ENCODE assay signal across 11 mouse cellular contexts in the genomic region with DNA sequence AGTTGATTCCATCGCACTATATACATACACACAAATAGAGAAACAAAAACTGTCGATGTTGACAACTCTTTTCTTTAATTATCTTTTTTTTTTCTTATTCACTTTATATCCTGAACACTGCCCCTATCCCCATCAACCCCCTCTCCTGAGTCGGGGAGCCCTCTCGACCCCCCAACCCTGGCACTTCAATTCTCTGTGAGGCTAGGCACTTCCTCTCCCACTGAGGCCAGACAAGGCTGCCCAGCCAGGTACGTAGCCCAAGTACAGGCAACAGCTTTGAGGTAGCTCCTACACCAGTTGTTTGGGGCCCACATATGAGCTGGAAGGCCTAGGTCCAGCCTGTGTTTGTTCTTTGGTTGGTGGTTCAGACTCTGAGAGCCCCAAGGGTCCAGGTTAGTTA. TPM values are rescaled to one million over a fixed set of nuclear protein-coding genes. Genes with fewer than 3 reads are reported as not detected.
DNase-seq lines count a peak whose midpoint lies in the region; ATAC-seq and TF ChIP-seq lines count a peak whose summit lies in the region.
"Had no signal": no experiment of that assay in that cellular context is flagged by ENCODE, and none has a peak within 500 bp of the region (broad histone marks: within the 10 kb centered on the region; RNA-seq: fewer than 3 reads in every experiment).

No protein-coding gene starts in this region.

- intact Hi-C loops in gastrocnemius, adult 2 months (cut with DNase I) = no loop called here
- intact Hi-C loops in left cerebral cortex, postnatal 36 days (cut with DNase I) = loop anchor here (2.0 kb wide), 1 partner anchor 43 kb away; a partner anchor contains a TSS

- H3K36me3 ChIP-seq in megakaryocyte, embryonic 14.5 days (replicated peaks; ENCODE audit: low read length) = peaks cover 21% of the 10 kb centered on the region
- no peaks in the 10 kb centered on the region for H3K36me3 ChIP-seq in limb, embryonic 11.5 days (ENCODE audit: control insufficient read depth, insufficient read depth, low read length)
- no peaks in the 10 kb centered on the region for H3K36me3 ChIP-seq in neural tube, embryonic 14.5 days (ENCODE audit: control insufficient read depth, insufficient read depth, low read length)

- no peak overlapping the region for H3K9ac ChIP-seq in limb, embryonic 11.5 days (ENCODE audit: low read length)
- no peak overlapping the region for H3K9ac ChIP-seq in neural tube, embryonic 14.5 days (replicated peaks; ENCODE audit: low read depth, low read length)

- H3K4me1 ChIP-seq in megakaryocyte, embryonic 14.5 days = peaks cover 23% of the 10 kb centered on the region
- no peaks in the 10 kb centered on the region for H3K4me1 ChIP-seq in limb, embryonic 11.5 days (ENCODE audit: control insufficient read depth, insufficient read depth, low read length)
- H3K4me1 ChIP-seq in neural tube, embryonic 14.5 days (ENCODE audit: control insufficient read depth, insufficient read depth, low read length) = no peaks in the 10 kb centered on the region

- DNase-seq in gastrocnemius, adult 2 months = no peak
- no peak for DNase-seq in gastrocnemius, adult 18-20 months (ENCODE audit: low spot score)
- no peak for DNase-seq in limb, embryonic 11.5 days (ENCODE audit: low spot score)
- no peak for DNase-seq in left cerebral cortex, postnatal 36 days (ENCODE audit: low spot score in 2 of 2)
- DNase-seq in kidney, postnatal 4 days = no peak

- H3K9me3 ChIP-seq in megakaryocyte, embryonic 14.5 days = no peaks in the 10 kb centered on the region
- no peaks in the 10 kb centered on the region for H3K9me3 ChIP-seq in limb, embryonic 11.5 days (ENCODE audit: control insufficient read depth, low read length)
- no peaks in the 10 kb centered on the region for H3K9me3 ChIP-seq in neural tube, embryonic 14.5 days (ENCODE audit: control insufficient read depth, low read length)

- H3K27me3 ChIP-seq in megakaryocyte, embryonic 14.5 days (replicated peaks) = no peaks in the 10 kb centered on the region
- H3K27me3 ChIP-seq in limb, embryonic 11.5 days (ENCODE audit: control insufficient read depth, insufficient read depth, low read length) = no peaks in the 10 kb centered on the region
- no peaks in the 10 kb centered on the region for H3K27me3 ChIP-seq in neural tube, embryonic 14.5 days (ENCODE audit: control insufficient read depth, insufficient read depth, low read length)

- 82% methylated on average over 5 of the region's 5 CpGs for WGBS in limb, embryonic 11.5 days
- 82% methylated on average over 5 of the region's 5 CpGs for WGBS in neural tube, embryonic 14.5 days

- no peak for ATAC-seq in megakaryocyte, adult 5-6 weeks (ENCODE audit: poor library complexity, severe bottlenecking)
- no peak for ATAC-seq in limb, embryonic 11.5 days (ENCODE audit: insufficient number of reproducible peaks, low FRiP score, low TSS enrichment, low read depth)
- ATAC-seq in neural tube, embryonic 14.5 days (ENCODE audit: low read depth) = no peak

- H3K4me2 ChIP-seq in limb, embryonic 11.5 days (ENCODE audit: low read depth, severe bottlenecking) = 0 out of 2 replicates have a peak overlapping the region, but pooled peaks have one; percentile 70
- peak overlapping the region; percentile 79; the same call in 1 of the 2 replicates for H3K4me2 ChIP-seq in neural tube, embryonic 14.5 days (ENCODE audit: low read depth, low read length)

- peak overlapping the region; percentile 92 for H3K4me3 ChIP-seq in gastrocnemius, adult 2 months
- H3K4me3 ChIP-seq in megakaryocyte, embryonic 14.5 days (replicated peaks) = peak overlapping the region; percentile 14
- no peak overlapping the region for H3K4me3 ChIP-seq in limb, embryonic 11.5 days (ENCODE audit: low read depth, low read length)
- H3K4me3 ChIP-seq in neural tube, embryonic 14.5 days (ENCODE audit: low read depth, low read length) = no peak overlapping the region

- H3K27ac ChIP-seq in gastrocnemius, adult 2 months = no peak overlapping the region; the same call in 1 of the 2 replicates
- no peak overlapping the region for H3K27ac ChIP-seq in limb, embryonic 11.5 days (replicated peaks; ENCODE audit: low read depth, low read length)
- H3K27ac ChIP-seq in neural tube, embryonic 14.5 days (ENCODE audit: low read depth, low read length) = no peak overlapping the region

- no peak for TF ChIP-seq CTCF in gastrocnemius, adult 2 months (IDR thresholded peaks at IDR 0.05)

RNA-seq across cellular contexts. Expression of a gene that starts 0.7 kb away (rescaled TPM):
- total RNA-seq in gastrocnemius, adult 2 months (2021) = 10 to 100 TPM in 1 of 2 experiments, 1 to 10 TPM in 1; 9.8 to 19.1 TPM
- total RNA-seq in gastrocnemius, adult 18-20 months (2021) = 10 to 100 TPM in 1 of 2 experiments, 1 to 10 TPM in 1; 9.0 to 10.7 TPM
- polyA plus RNA-seq in megakaryocyte, embryonic 14.5 days (2012; ENCODE audit: insufficient read depth, low replicate concordance) = not detected in 2 replicates
- total RNA-seq in megakaryocyte, adult 5-6 weeks (2015) = 0.80 and 3.2 TPM in 2 replicates
- total RNA-seq in megakaryocyte, adult 5-6 weeks (2017) = 2.2 and 2.3 TPM in 2 replicates
- polyA plus RNA-seq in limb, embryonic 11.5 days (2014; fragmentation: Nextera tagmentation; extraction: Ambion mirVana) = 22.0 and 25.0 TPM in 2 replicates
- polyA plus RNA-seq in neural tube, embryonic 14.5 days (2014; fragmentation: Nextera tagmentation; extraction: Ambion mirVana) = 17.0 and 19.3 TPM in 2 replicates
- total RNA-seq in left cerebral cortex, postnatal 36 days (2021) = 10 to 100 TPM; 42.1 to 44.2 TPM

RNA-seq across cellular contexts. Expression of a gene that starts 36.5 kb away (rescaled TPM):
- not detected for total RNA-seq in gastrocnemius, adult 2 months (2021)
- not detected for total RNA-seq in gastrocnemius, adult 18-20 months (2021)
- polyA plus RNA-seq in megakaryocyte, embryonic 14.5 days (2012; ENCODE audit: insufficient read depth, low replicate concordance) = not detected in 2 replicates
- total RNA-seq in megakaryocyte, adult 5-6 weeks (2015) = not detected in 2 replicates
- not detected in 2 replicates for total RNA-seq in megakaryocyte, adult 5-6 weeks (2017)
- not detected in 2 replicates for polyA plus RNA-seq in limb, embryonic 11.5 days (2014; fragmentation: Nextera tagmentation; extraction: Ambion mirVana)
- polyA plus RNA-seq in neural tube, embryonic 14.5 days (2014; fragmentation: Nextera tagmentation; extraction: Ambion mirVana) = 0.33 TPM in 1 of 2 replicates, not detected in the other
- under 1 TPM in 1 of 2 experiments, not detected in 1; 0.79 TPM for total RNA-seq in left cerebral cortex, postnatal 36 days (2021)
- total RNA-seq: heart, postnatal 10 days had no signal
- polyA plus RNA-seq: lung, embryonic 16.5 days; spleen, adult 2 months had no signal

RNA-seq across cellular contexts. Expression of a gene that starts 43.9 kb away (rescaled TPM):
- total RNA-seq in gastrocnemius, adult 2 months (2021) = 1 to 10 TPM; 7.0 to 8.5 TPM
- 1 to 10 TPM; 6.6 to 7.7 TPM for total RNA-seq in gastrocnemius, adult 18-20 months (2021)
- polyA plus RNA-seq in megakaryocyte, embryonic 14.5 days (2012; ENCODE audit: insufficient read depth, low replicate concordance) = 1.5 TPM in 1 of 2 replicates, not detected in the other
- total RNA-seq in megakaryocyte, adult 5-6 weeks (2015) = 14.2 and 14.8 TPM in 2 replicates
- 15.8 and 17.6 TPM in 2 replicates for total RNA-seq in megakaryocyte, adult 5-6 weeks (2017)
- polyA plus RNA-seq in limb, embryonic 11.5 days (2014; fragmentation: Nextera tagmentation; extraction: Ambion mirVana) = 34.2 and 40.7 TPM in 2 replicates
- polyA plus RNA-seq in neural tube, embryonic 14.5 days (2014; fragmentation: Nextera tagmentation; extraction: Ambion mirVana) = 21.7 and 23.4 TPM in 2 replicates
- total RNA-seq in left cerebral cortex, postnatal 36 days (2021) = 10 to 100 TPM in 1 of 2 experiments, 1 to 10 TPM in 1; 9.0 to 12.0 TPM

RNA-seq across cellular contexts. Expression of a gene that starts 58.2 kb away (rescaled TPM):
- total RNA-seq in gastrocnemius, adult 2 months (2021) = not detected
- total RNA-seq in gastrocnemius, adult 18-20 months (2021) = not detected
- not detected in 2 replicates for polyA plus RNA-seq in megakaryocyte, embryonic 14.5 days (2012; ENCODE audit: insufficient read depth, low replicate concordance)
- not detected in 2 replicates for total RNA-seq in megakaryocyte, adult 5-6 weeks (2015)
- not detected in 2 replicates for total RNA-seq in megakaryocyte, adult 5-6 weeks (2017)
- polyA plus RNA-seq in limb, embryonic 11.5 days (2014; fragmentation: Nextera tagmentation; extraction: Ambion mirVana) = 0.47 and 0.60 TPM in 2 replicates
- polyA plus RNA-seq in neural tube, embryonic 14.5 days (2014; fragmentation: Nextera tagmentation; extraction: Ambion mirVana) = 14.1 and 14.9 TPM in 2 replicates
- total RNA-seq in left cerebral cortex, postnatal 36 days (2021) = not detected
- total RNA-seq: heart, postnatal 10 days had no signal

Comparison
In these comparisons a context has a peak if more than half of its experiments do, and no peak if none do; other contexts are left out.
1. H3K4me3 ChIP-seq: peak in gastrocnemius, adult 2 months (single experiment) and megakaryocyte, embryonic 14.5 days (single experiment); none in limb, embryonic 11.5 days (single experiment) and neural tube, embryonic 14.5 days (single experiment).